Mouse (Mus musculus) lung, postnatal 0 days (tissue): ENCODE results near the gene Micu1. TPM values are rescaled to one million over a fixed set of nuclear protein-coding genes. Genes with fewer than 3 reads are reported as not detected.

Experiments
- ATAC-seq: fragments of 200-750 bp; cut with Nextera tagmentation; 2 replicates; pipeline ENCODE4 v1.8.0; 2017; ENCODE audit warnings: moderate library complexity
- DNase-seq: peaks from one replicate; pipeline ENCODE4 v3.0.0-alpha.2; 2016; ENCODE audit warnings: low spot score
- H3K27ac ChIP-seq: fragments of 300-500 bp; sonication (generic); 2 replicates; pipeline ENCODE4 v1.5.1; 2014; ENCODE audit warnings: antibody characterized with exemption, mild to moderate bottlenecking, low read length, mixed read lengths
- H3K27me3 ChIP-seq: fragments of 300-500 bp; sonication (generic); replicated peaks from 2 replicates; pipeline ENCODE4 v1.6.1; 2014; ENCODE audit warnings: low read length, mixed read lengths; ENCODE audit not compliant: insufficient read depth
- H3K36me3 ChIP-seq: fragments of 300-500 bp; sonication (generic); 2 replicates; pipeline ENCODE4 v1.6.1; 2014; ENCODE audit warnings: low read length, mixed read lengths; ENCODE audit not compliant: insufficient read depth
- H3K4me1 ChIP-seq: fragments of 300-500 bp; sonication (generic); 2 replicates; pipeline ENCODE4 v1.6.1; 2014; ENCODE audit warnings: antibody characterized with exemption, low read depth, low read length, mixed read lengths; ENCODE audit not compliant: insufficient read depth
- H3K4me2 ChIP-seq: fragments of 300-500 bp; sonication (generic); replicated peaks from 2 replicates; pipeline ENCODE4 v1.6.1; 2014; ENCODE audit warnings: low read depth, mild to moderate bottlenecking, low read length, moderate library complexity, mixed read lengths
- H3K4me3 ChIP-seq: fragments of 300-500 bp; sonication (generic); 2 replicates; pipeline ENCODE4 v1.5.1; 2014; ENCODE audit warnings: low read depth, low read length
- H3K9ac ChIP-seq: fragments of 300-500 bp; sonication (generic); replicated peaks from 2 replicates; pipeline ENCODE4 v1.6.1; 2014; ENCODE audit warnings: low read depth, mild to moderate bottlenecking
- H3K9me3 ChIP-seq: fragments of 300-500 bp; sonication (generic); 2 replicates; pipeline ENCODE4 v1.6.1; 2016; ENCODE audit warnings: low read length, mixed read lengths
- CTCF ChIP-seq: IDR thresholded peaks from 2 replicates; pipeline ENCODE4 v1.5.1; 2016; ENCODE audit warnings: antibody characterized with exemption, mild to moderate bottlenecking
- EP300 ChIP-seq: IDR thresholded peaks from 2 replicates; pipeline ENCODE4 v1.6.1; 2016; ENCODE audit warnings: antibody characterized with exemption, mild to moderate bottlenecking, control low read depth
- WGBS: fragments of 180-500 bp; shearing (Covaris S2); extraction: QIAGEN DNeasy Blood & Tissue Kit; methylation state at CpG from one replicate; pipeline ENCODE4 v1.1.7; 2014; 5-methylcytosine and 5-hydroxymethylcytosine counted together
- polyA plus RNA-seq: library from polyadenylated mRNA; unstranded; fragments of >200 nt; fragmentation: Nextera tagmentation; extraction: Ambion mirVana; gene quantifications from 2 replicates; pipeline ENCODE4 v1.2.1, GENCODE M21; 2015

Gene Micu1
- 57.0 and 59.3 TPM in 2 replicates for polyA plus RNA-seq

- Histone ChIP-seq H3K4me2 (peak within 1 kb of the TSS; percentile 78), H3K36me3 (no peaks in the 10 kb centered on the region), H3K9ac (peak within 1 kb of the TSS; percentile 52), H3K4me1 (peaks cover 5% of the 10 kb centered on the region; the same call in 1 of the 2 replicates), H3K4me3 (peak within 1 kb of the TSS; percentile 66), H3K27ac (peak within 1 kb of the TSS; percentile 78), H3K9me3 (no peaks in the 10 kb centered on the region), H3K27me3 (no peaks in the 10 kb centered on the region)
- ATAC-seq (peak; percentile 99), DNase-seq (peak; percentile 99)
- WGBS: 2% methylated on average over 48 of the region's 48 CpGs
- peak; percentile 8; the same call in 1 of the 2 replicates for TF ChIP-seq CTCF
- no peak for TF ChIP-seq EP300
Observed at GRCm38 (mm10) chr10:59702207-59703032, at the start of gene Micu1. Gene Micu1, plus strand, starts transcription at chr10:59702477.

- Histone ChIP-seq H3K9me3 (no peaks in the 10 kb centered on the region), H3K27ac (no peak overlapping the region), H3K27me3 (no peaks in the 10 kb centered on the region), H3K9ac (no peak overlapping the region), H3K4me2 (no peak overlapping the region), H3K4me1 (no peaks in the 10 kb centered on the region), H3K4me3 (no peak overlapping the region), H3K36me3 (no peaks in the 10 kb centered on the region)
- 72% methylated on average over 13 of the region's 13 CpGs for WGBS
- DNase-seq: no peak
- no peak for ATAC-seq
- TF ChIP-seq EP300 (no peak), CTCF (no peak)
Observed at GRCm38 (mm10) chr10:59656799-59657198, 45.5 kb upstream of the Micu1 start.

GRCm38 (mm10) chr10:59664765-59665164 lies 37.5 kb upstream of the Micu1 start:
- 79% methylated on average over 2 of the region's 2 CpGs for WGBS
- ATAC-seq: no peak
- TF ChIP-seq EP300 (no peak), CTCF (no peak)
- H3K9ac ChIP-seq: no peak overlapping the region
- H3K4me2 ChIP-seq: no peak overlapping the region
- no peaks in the 10 kb centered on the region for H3K27me3 ChIP-seq
- no peaks in the 10 kb centered on the region for H3K4me1 ChIP-seq
- H3K36me3 ChIP-seq: no peaks in the 10 kb centered on the region
- DNase-seq: no peak
- no peaks in the 10 kb centered on the region for H3K9me3 ChIP-seq
- H3K4me3 ChIP-seq: no peak overlapping the region
- H3K27ac ChIP-seq: no peak overlapping the region

- DNase-seq (no peak), ATAC-seq (no peak)
- H3K36me3 ChIP-seq: no peaks in the 10 kb centered on the region
- H3K9ac ChIP-seq: no peak overlapping the region
- H3K4me3 ChIP-seq: no peak overlapping the region
- no peak overlapping the region for H3K27ac ChIP-seq
- TF ChIP-seq EP300: no peak
- H3K27me3 ChIP-seq: no peaks in the 10 kb centered on the region
- no peaks in the 10 kb centered on the region for H3K9me3 ChIP-seq
- no peak overlapping the region for H3K4me2 ChIP-seq
- 65% methylated on average over 13 of the region's 13 CpGs for whole genome bisulfite sequencing
- H3K4me1 ChIP-seq: no peaks in the 10 kb centered on the region
Observed at GRCm38 (mm10) chr10:59665503-59666291, 36.6 kb upstream of the Micu1 start.

- H3K4me1 ChIP-seq: no peaks in the 10 kb centered on the region
- no peak overlapping the region for H3K9ac ChIP-seq
- H3K9me3 ChIP-seq: no peaks in the 10 kb centered on the region
- WGBS: 36% methylated on average over 6 of the region's 6 CpGs
- H3K4me3 ChIP-seq: no peak overlapping the region
- H3K36me3 ChIP-seq: no peaks in the 10 kb centered on the region
- peak; percentile 86 for DNase-seq
- H3K27ac ChIP-seq: peak overlapping the region; percentile 57
- ATAC-seq: peak; percentile 85
- TF ChIP-seq EP300: no peak
- no peak for TF ChIP-seq CTCF
- no peak overlapping the region for H3K4me2 ChIP-seq
- no peaks in the 10 kb centered on the region for H3K27me3 ChIP-seq
Observed at GRCm38 (mm10) chr10:59667377-59667776, 34.9 kb upstream of the Micu1 start.

GRCm38 (mm10) chr10:59668491-59668890 lies 33.8 kb upstream of the Micu1 start:
- Histone ChIP-seq H3K36me3 (no peaks in the 10 kb centered on the region), H3K9me3 (no peaks in the 10 kb centered on the region), H3K27me3 (no peaks in the 10 kb centered on the region), H3K4me3 (no peak overlapping the region), H3K9ac (no peak overlapping the region), H3K4me1 (no peaks in the 10 kb centered on the region), H3K4me2 (no peak overlapping the region), H3K27ac (no peak overlapping the region)
- TF ChIP-seq CTCF (no peak), EP300 (no peak)
- DNase-seq (peak; percentile 9), ATAC-seq (0 out of 2 replicates have a peak, but pooled peaks have one; percentile 25)
- WGBS: 41% methylated on average over 7 of the region's 7 CpGs
